Mouse (Mus musculus) testis, adult 2 months (tissue): ENCODE results near the gene Tmem115. TPM values are rescaled to one million over a fixed set of nuclear protein-coding genes. Genes with fewer than 3 reads are reported as not detected.
"Not testable (repeated sequence)": the region's sequence is repeated elsewhere in the genome, so short reads cannot be mapped to it uniquely, and the experiment has no call there.

Experiments
- H3K27ac ChIP-seq: fragments of 200-500 bp; 2 replicates; pipeline ENCODE4 v1.5.1; 2012; ENCODE audit warnings: low read depth, low read length; ENCODE audit not compliant: control insufficient read depth, insufficient read depth
- H3K27me3 ChIP-seq: fragments of 200-500 bp; 2 replicates; pipeline ENCODE4 v1.6.1; 2012; ENCODE audit warnings: mild to moderate bottlenecking, low read length, moderate library complexity; ENCODE audit not compliant: control insufficient read depth, insufficient read depth
- H3K36me3 ChIP-seq: fragments of 200-500 bp; 2 replicates; pipeline ENCODE4 v1.6.1; 2012; ENCODE audit warnings: mild to moderate bottlenecking, low read length; ENCODE audit not compliant: control insufficient read depth, insufficient read depth
- H3K4me1 ChIP-seq: fragments of 200-500 bp; 2 replicates; pipeline ENCODE4 v1.6.1; 2012; ENCODE audit warnings: low read length; ENCODE audit not compliant: control insufficient read depth, insufficient read depth
- H3K4me3 ChIP-seq: fragments of 200-500 bp; 2 replicates; pipeline ENCODE4 v1.5.1; 2012; ENCODE audit warnings: low read depth, mild to moderate bottlenecking, low read length, moderate library complexity, mixed read lengths; ENCODE audit not compliant: control insufficient read depth
- CTCF ChIP-seq: fragments of 200-500 bp; IDR thresholded peaks from 2 replicates; pipeline ENCODE4 v1.5.1; 2012; ENCODE audit warnings: low read depth, mild to moderate bottlenecking, inconsistent platforms, low read length, moderate library complexity; ENCODE audit not compliant: control insufficient read depth, insufficient read depth, insufficient replicate concordance
- POLR2A ChIP-seq: fragments of 200-500 bp; IDR thresholded peaks from 2 replicates; pipeline ENCODE4 v1.6.1; 2012; ENCODE audit warnings: low read depth, mild to moderate bottlenecking, inconsistent platforms, low read length, moderate library complexity; ENCODE audit not compliant: control insufficient read depth
- polyA plus RNA-seq: library from polyadenylated mRNA; depleted of rRNA; stranded (reverse); fragments of >200 nt; gene quantifications from 2 replicates; pipeline ENCODE4 v1.2.3, GENCODE M21; 2012

Tmem115 gene
- polyA plus RNA-seq, 1 experiment, result 38.3 TPM

DNA sequence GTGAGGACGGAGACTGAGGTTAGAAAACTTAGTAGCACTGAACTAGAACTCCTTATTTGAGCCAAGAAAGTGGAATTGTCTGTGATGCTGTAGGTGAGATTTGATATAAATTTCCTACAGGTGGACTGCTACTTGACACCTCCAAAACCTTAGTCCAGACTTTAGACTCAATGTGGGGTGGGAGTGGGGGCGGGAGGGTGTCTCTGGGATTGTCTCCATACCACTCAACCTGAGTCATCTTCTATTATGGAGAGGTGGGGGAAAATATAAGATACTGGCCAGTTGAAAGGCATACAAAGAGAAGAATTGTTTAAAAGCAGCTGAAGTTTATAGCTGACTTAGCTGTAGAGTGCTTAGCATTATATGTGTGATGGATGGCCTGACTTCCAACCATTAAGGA, 22.0 kb downstream of the Tmem115 start:
- no peaks in the 10 kb centered on the region; the same call in 1 of the 2 replicates for H3K36me3 ChIP-seq
- H3K4me1 ChIP-seq, result peaks cover 10% of the 10 kb centered on the region
- no peak for TF ChIP-seq POLR2A
- no peak for TF ChIP-seq CTCF
- H3K4me3 ChIP-seq, result peak overlapping the region; percentile 88
- no peaks in the 10 kb centered on the region for H3K27me3 ChIP-seq
- H3K27ac ChIP-seq, result peak overlapping the region; percentile 93

DNA sequence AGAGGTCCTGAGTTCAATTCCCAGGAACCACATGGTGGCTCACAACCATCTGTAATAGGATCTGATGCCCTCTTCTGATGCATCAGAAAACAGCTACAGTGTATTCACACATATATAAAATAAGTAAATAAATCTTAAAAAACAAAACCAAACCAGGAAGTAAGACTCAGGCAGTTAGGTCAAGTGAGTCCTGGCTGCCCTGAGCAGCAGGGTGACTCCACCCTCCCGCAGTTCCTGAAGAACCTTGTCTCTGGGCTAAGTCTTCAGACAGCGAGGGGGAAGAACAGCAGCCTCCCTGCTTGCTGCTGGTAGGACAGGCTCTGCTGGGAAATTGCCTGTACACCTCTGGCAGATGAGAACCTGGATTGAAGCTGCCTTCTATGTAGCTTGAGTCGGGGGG, 22.6 kb downstream of the Tmem115 start:
- H3K4me1 ChIP-seq, result peaks cover 10% of the 10 kb centered on the region
- H3K27me3 ChIP-seq, result no peaks in the 10 kb centered on the region
- no peaks in the 10 kb centered on the region; the same call in 1 of the 2 replicates for H3K36me3 ChIP-seq
- TF ChIP-seq CTCF, result no peak
- TF ChIP-seq POLR2A, result no peak
- H3K27ac ChIP-seq, result no peak overlapping the region
- peak overlapping the region; percentile 57 for H3K4me3 ChIP-seq

DNA sequence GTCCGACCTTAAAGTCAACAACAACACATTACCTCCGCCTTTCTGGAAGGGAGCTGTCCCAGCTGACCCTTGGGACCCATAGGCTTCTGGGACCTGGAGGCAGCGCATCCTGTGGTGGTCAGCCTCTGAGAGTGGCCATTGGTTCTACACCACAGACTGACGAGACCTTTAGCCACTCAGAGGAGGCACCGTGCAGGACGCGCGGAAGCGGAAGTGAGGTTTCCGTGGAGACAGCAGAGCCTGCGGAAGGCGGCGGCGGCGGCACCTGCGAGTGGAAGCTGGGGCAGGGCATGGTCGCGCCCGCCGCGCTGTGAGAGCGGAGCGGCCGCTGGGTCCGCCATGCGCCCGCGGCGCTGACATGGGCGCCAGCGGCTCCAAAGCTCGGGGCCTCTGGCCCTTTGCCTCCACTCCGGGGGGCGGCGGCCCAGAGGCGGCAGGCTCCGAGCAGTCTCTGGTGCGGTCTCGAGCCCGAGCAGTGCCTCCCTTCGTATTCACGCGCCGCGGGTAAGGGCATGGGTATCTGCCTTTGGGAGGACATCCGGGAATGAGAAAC, 29.4 kb downstream of the Tmem115 start, which contains the start of gene Tusc2:
Tusc2 (plus strand) TSS at position 227 of the 553 bp plus-strand sequence.
- no peak for TF ChIP-seq CTCF
- TF ChIP-seq POLR2A, result peak; percentile 79
- Histone ChIP-seq H3K27ac (peak within 1 kb of the TSS; percentile 58), H3K27me3 (no peaks in the 10 kb centered on the region), H3K4me3 (peak within 1 kb of the TSS; percentile 91), H3K4me1 (peaks cover 16% of the 10 kb centered on the region), H3K36me3 (no peaks in the 10 kb centered on the region; the same call in 1 of the 2 replicates)

DNA sequence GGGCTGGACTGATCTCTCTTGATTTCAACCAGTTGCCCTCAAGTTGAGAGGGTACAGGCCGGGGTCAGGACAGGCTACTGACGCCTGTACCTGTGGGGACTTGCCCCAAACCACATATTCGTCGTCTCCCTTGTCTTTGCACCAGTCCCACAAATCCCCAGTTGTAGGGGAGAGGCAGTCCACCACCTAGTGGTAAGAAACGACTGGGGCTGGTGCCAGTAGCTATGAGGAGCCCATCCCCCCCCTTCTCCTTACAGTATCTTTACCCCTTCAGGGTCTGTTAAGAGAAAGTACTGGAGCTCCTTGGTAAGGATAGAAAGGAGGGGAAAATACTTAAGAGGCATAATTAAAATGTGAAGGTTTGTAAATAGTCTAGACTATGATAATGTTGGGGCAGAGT, 31.8 kb downstream of the Tmem115 start:
- H3K36me3 ChIP-seq, H3K27me3 ChIP-seq, H3K27ac ChIP-seq, H3K4me3 ChIP-seq: not testable (repeated sequence)
- peaks cover 30% of the 10 kb centered on the region for H3K4me1 ChIP-seq

DNA sequence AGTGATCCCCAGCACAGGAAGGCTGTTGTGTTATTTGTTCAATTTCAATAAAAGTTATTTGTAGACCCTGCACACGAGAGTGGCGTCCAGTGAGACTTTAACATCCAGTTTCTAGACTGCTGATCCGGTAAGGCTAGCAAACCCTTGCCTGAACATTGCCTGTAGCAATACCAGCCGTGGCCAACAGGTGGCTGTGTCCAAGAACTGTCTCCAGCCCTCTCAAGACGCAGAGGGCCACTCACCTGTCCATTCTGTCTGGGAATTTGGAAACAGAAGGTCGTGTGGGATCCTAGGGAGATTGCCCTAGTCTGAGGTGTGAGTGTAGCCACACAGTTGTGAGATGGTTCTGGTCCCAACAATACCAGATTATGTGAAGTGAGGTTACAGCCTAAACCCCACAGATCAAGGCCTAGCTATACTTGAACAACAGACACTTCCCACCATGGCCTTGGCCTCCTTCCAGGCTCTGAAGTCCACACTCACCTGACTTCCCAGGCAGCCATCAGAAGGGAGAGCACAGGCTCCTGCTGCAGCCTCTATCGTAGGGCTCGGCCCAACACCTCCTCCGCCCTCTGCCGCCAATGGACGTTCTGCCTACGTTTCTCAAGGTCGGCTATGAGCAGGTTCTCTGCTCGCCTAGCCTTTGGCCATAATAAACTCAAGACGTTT, 32.4 kb downstream of the Tmem115 start:
- Histone ChIP-seq H3K27me3 (no peaks in the 10 kb centered on the region), H3K36me3 (no peaks in the 10 kb centered on the region; the same call in 1 of the 2 replicates), H3K27ac (no peak overlapping the region), H3K4me1 (peaks cover 30% of the 10 kb centered on the region), H3K4me3 (no peak overlapping the region)
- TF ChIP-seq CTCF (peak; percentile 82; the same call in 1 of the 2 replicates), POLR2A (no peak)

DNA sequence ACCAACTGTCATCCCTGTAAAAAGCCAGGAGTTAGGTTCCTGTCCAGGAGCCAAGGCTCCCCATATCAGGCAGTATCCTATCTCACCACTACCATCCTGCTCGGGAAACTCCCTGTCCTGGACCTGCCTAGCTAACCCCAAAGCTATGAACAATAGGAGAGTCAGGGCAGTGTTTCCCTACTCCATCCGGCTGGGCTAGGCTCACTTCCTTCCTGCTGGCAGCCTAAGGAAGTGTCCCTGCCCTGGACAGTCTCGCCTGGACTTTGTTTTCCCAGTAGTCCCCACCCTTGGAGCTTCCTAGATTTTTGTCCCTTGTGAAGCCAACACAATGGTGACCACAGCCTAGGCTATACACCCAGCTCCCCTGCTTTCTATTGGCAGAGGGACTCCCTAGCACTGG, 33.1 kb downstream of the Tmem115 start:
- no peaks in the 10 kb centered on the region for H3K36me3 ChIP-seq
- H3K4me1 ChIP-seq, result peaks cover 30% of the 10 kb centered on the region
- no peak overlapping the region for H3K4me3 ChIP-seq
- no peak overlapping the region for H3K27ac ChIP-seq
- no peak for TF ChIP-seq POLR2A
- H3K27me3 ChIP-seq, result no peaks in the 10 kb centered on the region

DNA sequence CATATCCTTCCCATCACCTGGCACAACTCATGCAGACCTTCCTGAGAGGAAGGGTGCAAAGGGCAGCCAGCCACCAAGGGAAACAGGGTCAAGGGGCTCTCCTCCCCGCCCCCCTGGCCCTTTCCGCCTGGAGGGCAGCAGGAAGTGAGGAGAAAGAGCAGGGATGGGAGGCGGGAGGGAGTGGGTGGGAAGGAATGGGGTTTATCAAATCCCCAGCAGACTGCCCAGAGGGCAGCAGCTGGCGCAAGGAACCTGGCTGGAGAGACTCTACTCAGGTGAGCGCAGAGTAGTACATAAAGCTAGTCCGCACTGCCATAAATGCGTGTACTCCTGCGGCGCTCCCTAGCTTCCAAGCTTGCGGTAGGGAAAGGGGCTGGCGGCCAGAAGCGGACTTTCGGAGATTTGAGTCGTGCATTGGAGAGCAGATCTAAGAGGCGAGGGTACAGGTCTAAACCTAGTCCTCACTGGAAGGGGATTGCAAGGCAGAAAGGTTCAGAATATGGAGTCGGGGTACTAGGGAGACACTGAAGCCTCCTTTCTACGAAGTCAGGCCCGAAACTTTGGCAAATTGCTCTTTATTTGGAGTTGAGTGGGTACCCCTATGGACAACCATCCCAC, 34.1 kb downstream of the Tmem115 start, which contains the start of gene Hyal2:
Hyal2 (plus strand) TSS at position 244 of the 618 bp plus-strand sequence.
- TF ChIP-seq CTCF (no peak), POLR2A (no peak)
- no peaks in the 10 kb centered on the region for H3K36me3 ChIP-seq
- no peaks in the 10 kb centered on the region for H3K27me3 ChIP-seq
- H3K4me3 ChIP-seq, result peak within 1 kb of the TSS; percentile 93
- peak within 1 kb of the TSS; percentile 91 for H3K27ac ChIP-seq
- peaks cover 28% of the 10 kb centered on the region for H3K4me1 ChIP-seq
